Mouse (Mus musculus) liver, postnatal 0 days (tissue): ENCODE data around the gene Ubash3b.

Experiments used
- CTCF ChIP-seq: sonication (generic); IDR thresholded peaks from 2 replicates; pipeline ENCODE4 v1.5.1; 2016; ENCODE audit warnings: antibody characterized with exemption, low read depth
- EP300 ChIP-seq: IDR thresholded peaks from 2 replicates; pipeline ENCODE4 v1.6.1; 2016; ENCODE audit warnings: antibody characterized with exemption, low read depth, mild to moderate bottlenecking

GRCm38 (mm10) chr9:41072786-41073185 is 88.7 kb downstream of the Ubash3b start:
- TF ChIP-seq EP300 (peak; percentile 51), CTCF (no peak)
